Mouse (Mus musculus): ENCODE results near the gene Mfap5. TPM values are rescaled to one million over a fixed set of nuclear protein-coding genes. Genes with fewer than 3 reads are reported as not detected.
"Not testable (repeated sequence)": the region's sequence is repeated elsewhere in the genome, so short reads cannot be mapped to it uniquely, and the experiment has no call there.

The Mfap5 gene
- polyA plus RNA-seq, 1 experiment from 2014 or later, result 1.6 TPM

DNA sequence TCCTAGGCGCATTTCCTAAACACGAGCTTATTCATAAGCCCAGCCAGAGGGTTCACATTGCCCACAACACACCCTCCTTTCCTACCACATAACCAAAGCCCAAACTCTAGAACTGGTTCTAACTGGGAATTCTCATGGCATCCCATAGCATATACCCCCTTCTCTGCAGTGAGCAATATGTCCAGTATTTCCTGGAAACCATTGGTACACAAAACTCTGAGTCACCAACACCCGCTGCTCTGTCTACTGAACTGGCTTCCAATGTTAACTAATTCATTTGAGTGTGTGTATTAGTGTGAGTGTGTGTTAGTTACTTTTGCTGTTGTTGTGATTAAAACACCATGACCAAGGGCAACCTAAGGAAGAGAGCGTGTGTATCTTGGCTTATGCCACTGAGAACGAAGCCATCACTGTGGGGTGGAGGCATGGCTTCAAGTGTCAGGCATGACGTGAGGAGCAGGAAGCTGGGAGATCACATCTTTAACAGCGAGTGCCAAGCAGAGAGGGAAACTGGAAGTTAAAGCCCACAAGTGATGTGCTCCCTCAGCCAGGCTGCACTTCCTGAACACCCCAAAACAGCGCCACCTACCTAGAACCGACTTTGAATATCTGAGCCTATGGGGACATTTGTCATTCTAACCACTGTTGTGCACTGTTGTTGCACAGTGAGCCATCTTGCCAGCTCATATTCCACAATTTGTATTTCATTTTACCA, 59.6 kb downstream of the Mfap5 start:
- Histone ChIP-seq H3K4me3 (ENCODE audit: low read depth, low read length) (no peak overlapping the region), H3K9me3 (ENCODE audit: control insufficient read depth, low read length) (no peaks in the 10 kb centered on the region), H3K9ac (ENCODE audit: low read depth, low read length) (no peak overlapping the region), H3K4me1 (replicated peaks; ENCODE audit: control insufficient read depth, insufficient read depth, low read length) (no peaks in the 10 kb centered on the region), H3K27ac (ENCODE audit: low read depth, low read length) (no peak overlapping the region), H3K27me3 (ENCODE audit: control insufficient read depth, insufficient read depth, low read length) (no peaks in the 10 kb centered on the region), H3K36me3 (ENCODE audit: control insufficient read depth, insufficient read depth, low read length) (no peaks in the 10 kb centered on the region), H3K4me2 (replicated peaks; ENCODE audit: low read depth, low read length) (no peak overlapping the region)
- DNase-seq (ENCODE audit: low spot score) (no peak), ATAC-seq (ENCODE audit: low FRiP score) (no peak)
- WGBS, result 94% methylated on average over 9 of the region's 9 CpGs

DNA sequence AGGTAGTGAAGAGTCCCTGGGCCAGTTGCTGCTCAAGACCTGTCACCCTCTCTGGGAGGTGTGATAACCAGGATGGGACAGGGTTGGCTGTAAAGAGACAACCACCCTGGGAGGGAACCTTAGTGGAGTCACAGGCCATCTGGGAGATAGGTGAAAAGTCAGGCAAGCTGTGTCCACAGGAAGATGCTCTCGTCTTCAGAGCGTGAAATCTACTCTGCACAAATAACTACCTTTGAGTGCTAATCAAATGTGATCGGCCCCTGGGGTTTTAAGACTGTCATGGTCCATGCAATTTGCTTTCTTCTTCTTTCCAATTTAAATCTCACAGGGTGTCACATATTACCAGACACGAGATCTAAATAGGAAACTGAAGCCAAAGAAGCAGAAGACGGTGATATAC, 63.5 kb downstream of the Mfap5 start:
- no peak overlapping the region for H3K4me2 ChIP-seq (replicated peaks; ENCODE audit: low read depth, low read length)
- H3K27me3 ChIP-seq (ENCODE audit: control insufficient read depth, insufficient read depth, low read length), result no peaks in the 10 kb centered on the region
- ATAC-seq (ENCODE audit: low FRiP score) (no peak), DNase-seq (ENCODE audit: low spot score) (no peak)
- H3K27ac ChIP-seq (ENCODE audit: low read depth, low read length), result no peak overlapping the region
- H3K4me1 ChIP-seq (replicated peaks; ENCODE audit: control insufficient read depth, insufficient read depth, low read length), result no peaks in the 10 kb centered on the region
- no peak overlapping the region for H3K9ac ChIP-seq (ENCODE audit: low read depth, low read length)
- no peaks in the 10 kb centered on the region for H3K9me3 ChIP-seq (ENCODE audit: control insufficient read depth, low read length)
- 69% methylated on average over 5 of the region's 5 CpGs for WGBS
- H3K4me3 ChIP-seq (ENCODE audit: low read depth, low read length), result no peak overlapping the region
- H3K36me3 ChIP-seq (ENCODE audit: control insufficient read depth, insufficient read depth, low read length), result no peaks in the 10 kb centered on the region

DNA sequence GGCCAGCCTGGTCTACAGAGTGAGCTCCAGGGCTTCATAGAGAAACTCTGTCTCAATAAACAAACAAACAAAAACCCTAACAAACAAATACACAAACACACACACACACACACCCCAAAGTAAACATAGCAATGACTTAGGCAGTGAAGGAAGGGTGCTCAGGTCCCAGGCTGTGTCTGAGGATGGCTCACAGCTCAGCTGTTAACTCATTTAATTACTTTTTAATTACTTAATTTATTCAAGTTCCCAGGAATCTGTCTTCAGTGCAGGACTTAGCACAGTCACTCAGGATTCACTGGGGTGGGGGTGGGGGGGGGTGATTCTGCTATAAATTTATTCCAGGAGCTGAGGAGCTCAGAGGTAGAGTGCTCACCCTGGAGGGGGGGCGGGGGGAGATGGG, 64.1 kb downstream of the Mfap5 start:
- Histone ChIP-seq H3K27me3 (ENCODE audit: control insufficient read depth, insufficient read depth, low read length) (no peaks in the 10 kb centered on the region), H3K4me2 (replicated peaks; ENCODE audit: low read depth, low read length) (no peak overlapping the region), H3K27ac (ENCODE audit: low read depth, low read length) (no peak overlapping the region), H3K36me3 (ENCODE audit: control insufficient read depth, insufficient read depth, low read length) (no peaks in the 10 kb centered on the region), H3K9me3 (ENCODE audit: control insufficient read depth, low read length) (no peaks in the 10 kb centered on the region), H3K4me3 (ENCODE audit: low read depth, low read length) (no peak overlapping the region), H3K9ac (ENCODE audit: low read depth, low read length) (no peak overlapping the region), H3K4me1 (replicated peaks; ENCODE audit: control insufficient read depth, insufficient read depth, low read length) (no peaks in the 10 kb centered on the region)
- ATAC-seq (ENCODE audit: low FRiP score) (no peak), DNase-seq (ENCODE audit: low spot score) (no peak)
- WGBS, result 91% methylated on average over 1 of the region's 1 CpGs

DNA sequence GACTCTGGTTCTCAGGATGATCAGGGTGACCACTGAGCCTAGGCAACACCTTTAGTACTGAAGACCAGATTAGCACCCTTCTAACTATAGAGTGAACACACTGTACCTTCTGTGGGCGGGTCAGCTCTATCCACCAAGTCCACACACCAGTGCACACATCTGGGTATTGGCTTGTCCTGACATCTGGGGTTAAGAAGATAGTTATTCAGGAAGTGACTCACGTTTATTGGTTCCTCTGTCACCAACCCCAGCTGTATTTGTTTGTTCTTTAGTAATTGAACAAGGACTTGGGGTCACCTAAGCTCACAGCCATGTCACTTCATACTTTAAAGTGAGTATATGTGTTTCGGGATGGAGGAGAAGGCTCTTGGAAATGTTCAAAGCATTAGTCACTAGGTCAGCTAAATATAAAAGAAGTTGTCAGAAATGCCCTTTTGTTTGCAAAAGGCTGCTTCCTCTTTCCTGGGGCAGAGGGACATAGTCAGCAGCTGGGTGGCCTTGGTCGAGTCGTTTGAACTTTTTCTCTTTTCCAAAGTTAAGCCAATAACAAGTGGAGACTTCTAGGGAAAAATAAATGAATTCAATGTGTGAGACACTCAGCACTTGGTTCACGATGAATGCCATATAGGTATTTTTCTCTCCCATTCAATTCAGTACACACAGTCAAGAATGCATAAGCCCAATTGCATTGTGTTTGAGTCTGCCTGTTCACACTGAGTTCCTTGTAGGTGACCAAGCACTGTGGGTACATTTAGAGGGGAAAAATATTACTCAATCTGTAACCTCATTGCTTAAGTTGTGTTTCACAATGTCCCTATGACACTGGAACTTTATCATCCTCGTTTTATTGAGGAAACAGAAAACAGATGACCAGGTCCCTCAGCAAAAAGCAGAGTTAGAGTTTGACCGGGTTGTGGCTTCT, 65.3 kb downstream of the Mfap5 start:
- no peak for DNase-seq (ENCODE audit: low spot score)
- ATAC-seq (ENCODE audit: low FRiP score), result no peak
- WGBS, result 70% methylated on average over 8 of the region's 8 CpGs

DNA sequence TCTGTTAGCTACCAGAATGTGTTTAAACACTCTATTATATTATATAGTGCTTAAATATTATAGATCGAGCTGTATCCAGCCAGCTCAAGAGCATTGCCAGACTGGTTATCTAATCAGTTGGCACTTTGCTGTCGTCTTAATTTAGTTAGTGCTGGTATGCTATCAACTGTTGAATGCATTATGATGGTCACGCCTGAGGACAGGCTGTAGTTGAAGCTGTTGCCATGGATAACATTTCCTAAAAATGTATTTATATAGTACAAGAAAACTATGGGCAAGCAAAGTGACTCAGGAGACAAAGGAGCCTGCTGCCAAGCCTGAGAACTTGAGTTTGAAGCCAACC, 65.9 kb downstream of the Mfap5 start:
- Histone ChIP-seq H3K4me2 (replicated peaks; ENCODE audit: low read depth, low read length) (no peak overlapping the region), H3K9ac (ENCODE audit: low read depth, low read length) (no peak overlapping the region), H3K27me3 (ENCODE audit: control insufficient read depth, insufficient read depth, low read length) (no peaks in the 10 kb centered on the region), H3K4me3 (ENCODE audit: low read depth, low read length) (no peak overlapping the region), H3K36me3 (ENCODE audit: control insufficient read depth, insufficient read depth, low read length) (no peaks in the 10 kb centered on the region), H3K9me3 (ENCODE audit: control insufficient read depth, low read length) (no peaks in the 10 kb centered on the region), H3K4me1 (replicated peaks; ENCODE audit: control insufficient read depth, insufficient read depth, low read length) (no peaks in the 10 kb centered on the region), H3K27ac (ENCODE audit: low read depth, low read length) (no peak overlapping the region)
- no peak for ATAC-seq (ENCODE audit: low FRiP score)
- 87% methylated on average over 3 of the region's 3 CpGs for WGBS
- DNase-seq (ENCODE audit: low spot score), result no peak

More for the DNA sequence above, 65.3 kb downstream of the Mfap5 start:
- no peak overlapping the region for H3K9ac ChIP-seq (ENCODE audit: low read depth, low read length)
- H3K9me3 ChIP-seq (ENCODE audit: control insufficient read depth, low read length), result no peaks in the 10 kb centered on the region
- no peak overlapping the region for H3K4me2 ChIP-seq (replicated peaks; ENCODE audit: low read depth, low read length)
- no peak overlapping the region for H3K4me3 ChIP-seq (ENCODE audit: low read depth, low read length)
- no peak overlapping the region for H3K27ac ChIP-seq (ENCODE audit: low read depth, low read length)
- H3K4me1 ChIP-seq (replicated peaks; ENCODE audit: control insufficient read depth, insufficient read depth, low read length), result no peaks in the 10 kb centered on the region
- H3K36me3 ChIP-seq (ENCODE audit: control insufficient read depth, insufficient read depth, low read length), result no peaks in the 10 kb centered on the region
- H3K27me3 ChIP-seq (ENCODE audit: control insufficient read depth, insufficient read depth, low read length), result no peaks in the 10 kb centered on the region

DNA sequence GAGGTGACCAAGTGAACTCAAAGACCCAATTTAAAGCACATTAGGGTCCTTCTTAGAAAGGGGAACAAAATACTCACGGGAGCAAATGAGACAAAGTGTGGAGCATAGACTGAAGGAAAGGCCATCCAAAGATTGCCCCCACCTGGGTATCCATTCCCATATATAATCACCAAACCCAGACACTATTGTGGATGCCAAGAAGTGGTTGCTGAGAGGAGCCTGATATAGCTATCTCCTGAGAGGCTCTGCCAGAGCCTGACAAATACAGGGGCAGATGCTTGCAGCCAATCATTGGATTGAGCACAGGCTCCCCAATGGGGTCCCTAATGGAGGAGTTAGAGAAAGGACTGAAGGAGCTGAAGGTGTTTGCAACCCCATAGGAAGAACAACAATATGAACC, 69.4 kb downstream of the Mfap5 start:
- 84% methylated on average over 1 of the region's 1 CpGs for WGBS
- DNase-seq (ENCODE audit: low spot score); H3K9me3 ChIP-seq (ENCODE audit: control insufficient read depth, low read length); H3K4me1 ChIP-seq (replicated peaks; ENCODE audit: control insufficient read depth, insufficient read depth, low read length); H3K9ac ChIP-seq (ENCODE audit: low read depth, low read length); H3K36me3 ChIP-seq (ENCODE audit: control insufficient read depth, insufficient read depth, low read length); H3K4me3 ChIP-seq (ENCODE audit: low read depth, low read length); H3K27ac ChIP-seq (ENCODE audit: low read depth, low read length); ATAC-seq (ENCODE audit: low FRiP score); H3K27me3 ChIP-seq (ENCODE audit: control insufficient read depth, insufficient read depth, low read length); H3K4me2 ChIP-seq (replicated peaks; ENCODE audit: low read depth, low read length): not testable (repeated sequence)

DNA sequence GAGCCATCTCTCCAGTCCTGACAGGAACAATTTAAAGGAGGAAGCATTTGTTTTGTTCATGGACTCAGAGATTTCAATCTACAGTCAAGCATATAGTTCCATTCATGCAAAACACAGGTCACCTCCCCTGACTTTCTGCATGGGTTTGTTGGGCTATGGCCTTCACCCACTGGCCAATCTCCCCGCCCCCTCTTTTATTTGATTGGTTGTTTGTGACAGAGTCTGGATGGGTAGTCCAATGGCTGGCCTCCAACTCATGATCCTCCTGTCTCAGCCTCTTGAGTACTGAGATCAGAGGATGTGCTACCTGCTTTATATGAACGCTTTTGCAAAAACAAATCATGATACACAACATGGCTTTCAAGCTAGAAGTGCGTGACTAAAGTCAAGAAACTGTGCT, 71.4 kb downstream of the Mfap5 start:
- no peaks in the 10 kb centered on the region for H3K36me3 ChIP-seq (ENCODE audit: control insufficient read depth, insufficient read depth, low read length)
- no peak overlapping the region for H3K4me3 ChIP-seq (ENCODE audit: low read depth, low read length)
- no peak overlapping the region for H3K27ac ChIP-seq (ENCODE audit: low read depth, low read length)
- no peaks in the 10 kb centered on the region for H3K9me3 ChIP-seq (ENCODE audit: control insufficient read depth, low read length)
- DNase-seq (ENCODE audit: low spot score) (no peak), ATAC-seq (ENCODE audit: low FRiP score) (no peak)
- no peaks in the 10 kb centered on the region for H3K4me1 ChIP-seq (replicated peaks; ENCODE audit: control insufficient read depth, insufficient read depth, low read length)
- H3K9ac ChIP-seq (ENCODE audit: low read depth, low read length), result no peak overlapping the region
- 93% methylated on average over 3 of the region's 3 CpGs for WGBS
- no peaks in the 10 kb centered on the region for H3K27me3 ChIP-seq (ENCODE audit: control insufficient read depth, insufficient read depth, low read length)
- no peak overlapping the region for H3K4me2 ChIP-seq (replicated peaks; ENCODE audit: low read depth, low read length)
